Mouse (Mus musculus) liver, embryonic 11.5 days (tissue): ENCODE results near the gene Zbtb45. TPM values are rescaled to one million over a fixed set of nuclear protein-coding genes. Genes with fewer than 3 reads are reported as not detected.

Source experiments
- ATAC-seq: fragments of 200-750 bp; cut with Nextera tagmentation; replicated peaks from 2 replicates; pipeline ENCODE4 v1.8.0; 2017; ENCODE audit warnings: moderate number of reproducible peaks, mild to moderate bottlenecking, moderate TSS enrichment, moderate library complexity; ENCODE audit not compliant: low FRiP score
- DNase-seq: peaks from one replicate; pipeline ENCODE4 v3.0.0-alpha.2; 2017; ENCODE audit warnings: low spot score
- H3K27ac ChIP-seq: fragments of 300-500 bp; sonication (generic); 2 replicates; pipeline ENCODE4 v1.5.1; 2014; ENCODE audit warnings: mild to moderate bottlenecking, low read depth, low read length, control low read depth
- H3K27me3 ChIP-seq: fragments of 300-500 bp; sonication (generic); replicated peaks from 2 replicates; pipeline ENCODE4 v1.6.1; 2014; ENCODE audit warnings: low read length, mixed read lengths; ENCODE audit not compliant: control insufficient read depth, insufficient read depth
- H3K36me3 ChIP-seq: fragments of 300-500 bp; sonication (generic); 2 replicates; pipeline ENCODE4 v1.6.1; 2014; ENCODE audit warnings: mild to moderate bottlenecking, low read length, moderate library complexity, mixed read lengths; ENCODE audit not compliant: control insufficient read depth, insufficient read depth
- H3K4me1 ChIP-seq: fragments of 300-500 bp; sonication (generic); replicated peaks from 2 replicates; pipeline ENCODE4 v1.6.1; 2014; ENCODE audit warnings: low read length, mixed read lengths; ENCODE audit not compliant: control insufficient read depth, insufficient read depth
- H3K4me2 ChIP-seq: fragments of 300-500 bp; sonication (generic); 2 replicates; pipeline ENCODE4 v1.6.1; 2014; ENCODE audit warnings: mild to moderate bottlenecking, control low read depth, moderate library complexity
- H3K4me3 ChIP-seq: fragments of 300-500 bp; sonication (generic); 2 replicates; pipeline ENCODE4 v1.5.1; 2014; ENCODE audit warnings: low read depth, low read length, control low read depth
- H3K9ac ChIP-seq: fragments of 300-500 bp; sonication (generic); 2 replicates; pipeline ENCODE4 v1.6.1; 2014; ENCODE audit warnings: low read depth, low read length, control low read depth
- H3K9me3 ChIP-seq: fragments of 300-500 bp; sonication (generic); 2 replicates; pipeline ENCODE4 v1.6.1; 2016; ENCODE audit warnings: low read length, inconsistent platforms, mixed read lengths; ENCODE audit not compliant: control insufficient read depth
- WGBS: fragments of 180-500 bp; shearing (Covaris S2); extraction: QIAGEN DNeasy Blood & Tissue Kit; methylation state at CpG from one replicate; pipeline ENCODE4 v1.1.7; 2014; 5-methylcytosine and 5-hydroxymethylcytosine counted together
- polyA plus RNA-seq: library from polyadenylated mRNA; unstranded; fragments of >200 nt; fragmentation: Nextera tagmentation; extraction: Ambion mirVana; gene quantifications from 2 replicates; pipeline ENCODE4 v1.2.1, GENCODE M21; 2014

Gene Zbtb45
- polyA plus RNA-seq, 1 experiment from 2014 or later = 27.9 TPM

GRCm38 (mm10) chr7:12958948-12959347 lies 50.9 kb downstream of the Zbtb45 start:
- WGBS = 74% methylated on average over 4 of the region's 4 CpGs
- Histone ChIP-seq H3K4me1 (peaks cover 3% of the 10 kb centered on the region; the same call in 1 of the 2 replicates), H3K27ac (no peak overlapping the region)

DNA sequence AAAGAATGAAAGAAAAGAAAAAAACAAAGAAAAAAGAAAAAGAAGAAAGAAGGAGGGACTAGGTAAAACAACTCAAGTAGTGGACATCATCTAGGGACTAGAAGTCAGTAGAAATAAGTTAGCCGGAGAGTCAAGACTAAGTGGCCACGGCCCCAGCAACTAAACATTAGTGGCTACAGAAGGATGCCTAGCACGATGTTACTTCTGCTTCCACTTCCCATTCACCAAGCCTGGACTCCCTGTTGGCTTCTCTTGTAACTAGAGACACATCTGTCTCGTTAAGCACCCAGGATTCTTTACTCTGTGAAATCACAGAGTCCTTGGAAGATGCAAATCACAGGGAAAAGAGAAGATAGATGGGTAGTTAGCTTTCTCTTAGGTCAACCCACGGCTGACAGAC lies 52.3 kb downstream of the Zbtb45 start:
- 68% methylated on average over 5 of the region's 5 CpGs for WGBS
- Histone ChIP-seq H3K27me3 (no peaks in the 10 kb centered on the region), H3K4me3 (no peak overlapping the region), H3K4me2 (no peak overlapping the region), H3K4me1 (peaks cover 3% of the 10 kb centered on the region; the same call in 1 of the 2 replicates), H3K27ac (no peak overlapping the region), H3K9me3 (no peaks in the 10 kb centered on the region), H3K36me3 (no peaks in the 10 kb centered on the region), H3K9ac (no peak overlapping the region)
- DNase-seq (no peak), ATAC-seq (no peak)

More at GRCm38 (mm10) chr7:12958948-12959347, 50.9 kb downstream of the Zbtb45 start:
- Histone ChIP-seq H3K36me3 (no peaks in the 10 kb centered on the region), H3K27me3 (no peaks in the 10 kb centered on the region), H3K4me3 (no peak overlapping the region), H3K9ac (no peak overlapping the region; the same call in 1 of the 2 replicates), H3K4me2 (no peak overlapping the region), H3K9me3 (no peaks in the 10 kb centered on the region)
- ATAC-seq = no peak
- DNase-seq = no peak

GRCm38 (mm10) chr7:12954896-12955295 lies 54.9 kb downstream of the Zbtb45 start:
- no peak overlapping the region for H3K4me3 ChIP-seq
- H3K4me1 ChIP-seq = 0 out of 2 replicates have a peak, but pooled peaks cover 5% of the 10 kb centered on the region
- H3K4me2 ChIP-seq = no peak overlapping the region
- H3K9me3 ChIP-seq = no peaks in the 10 kb centered on the region
- H3K36me3 ChIP-seq = no peaks in the 10 kb centered on the region
- ATAC-seq (peak; percentile 62), DNase-seq (no peak)
- peak overlapping the region; percentile 29; the same call in 1 of the 2 replicates for H3K27ac ChIP-seq
- H3K27me3 ChIP-seq = no peaks in the 10 kb centered on the region
- 0 out of 2 replicates have a peak overlapping the region, but pooled peaks have one; percentile 31 for H3K9ac ChIP-seq
- 40% methylated on average over 3 of the region's 3 CpGs for WGBS

Other genes starting within 250 kb of the Zbtb45 start
- gene Zscan18, start 206.4 kb downstream of the Zbtb45 start, polyA plus RNA-seq = 4.4 and 5.1 TPM in 2 replicates
- 7.9 and 9.8 TPM in 2 replicates for gene Zfp329, start 191.2 kb downstream of the Zbtb45 start, polyA plus RNA-seq
- gene Zfp110, start 175.3 kb downstream of the Zbtb45 start, polyA plus RNA-seq = 27.5 and 27.9 TPM in 2 replicates
- 2.2 and 2.4 TPM in 2 replicates for gene Zfp128, start 128.9 kb downstream of the Zbtb45 start, polyA plus RNA-seq
- gene Zscan22, start 112.2 kb downstream of the Zbtb45 start, polyA plus RNA-seq = 14.4 and 16.4 TPM in 2 replicates
- 1,276 and 1,341 TPM in 2 replicates for gene Rps5, start 87.7 kb downstream of the Zbtb45 start, polyA plus RNA-seq
- 0.38 and 0.81 TPM in 2 replicates for gene Rnf225, start 82.6 kb downstream of the Zbtb45 start, polyA plus RNA-seq
- gene Zfp324, start 44.2 kb downstream of the Zbtb45 start, polyA plus RNA-seq = 6.6 and 7.7 TPM in 2 replicates
- gene Zfp446, start 32.2 kb downstream of the Zbtb45 start, polyA plus RNA-seq = 6.9 and 7.0 TPM in 2 replicates
- 0.52 and 1.1 TPM in 2 replicates for gene Slc27a5, start 11.8 kb downstream of the Zbtb45 start, polyA plus RNA-seq
- 339 and 346 TPM in 2 replicates for gene Trim28, start 10.9 kb downstream of the Zbtb45 start, polyA plus RNA-seq
- 134 and 142 TPM in 2 replicates for gene Chmp2a, start 24.8 kb upstream of the Zbtb45 start, polyA plus RNA-seq
- 178 and 183 TPM in 2 replicates for gene Ube2m, start 28.2 kb upstream of the Zbtb45 start, polyA plus RNA-seq
- 1.6 and 1.9 TPM in 2 replicates for gene Mzf1, start 44.7 kb upstream of the Zbtb45 start, polyA plus RNA-seq
- not detected in 2 replicates for gene Vmn1r85, start 85.1 kb upstream of the Zbtb45 start, polyA plus RNA-seq
- gene Vmn1r86, start 109.9 kb upstream of the Zbtb45 start, polyA plus RNA-seq = not detected in 2 replicates
- not detected in 2 replicates for gene Vmn1r87, start 130.1 kb upstream of the Zbtb45 start, polyA plus RNA-seq
- 0.03 TPM in 1 of 2 replicates, not detected in the other for gene Vmn1r88, start 149.5 kb upstream of the Zbtb45 start, polyA plus RNA-seq
- gene Vmn1r89, start 203.0 kb upstream of the Zbtb45 start, polyA plus RNA-seq = not detected in 2 replicates